Mouse (Mus musculus) CH12.LX (cell line): ENCODE results near the gene Prdx6b. TPM values are rescaled to one million over a fixed set of nuclear protein-coding genes. Genes with fewer than 3 reads are reported as not detected.

Experiments used
- DNase-seq: peaks from one replicate; pipeline ENCODE4 v3.0.0-alpha.2; 2013; ENCODE audit errors: extremely low read depth
- H3K27ac ChIP-seq: 2 replicates; pipeline ENCODE4 v1.5.1; 2012; ENCODE audit warnings: low read depth, mild to moderate bottlenecking, control low read depth, moderate library complexity; ENCODE audit not compliant: insufficient read depth
- H3K27me3 ChIP-seq: replicated peaks from 2 replicates; pipeline ENCODE3; 2012; ENCODE audit warnings: inconsistent platforms
- H3K36me3 ChIP-seq, 2 experiments: replicated peaks in 1 of 2; 2 replicates each; pipeline versions ENCODE3 to v1.6.1; 2012; ENCODE audit warnings: inconsistent platforms in 1 of 2, low read length in 1 of 2, mild to moderate bottlenecking in 1 of 2, mixed read lengths in 1 of 2, moderate library complexity in 1 of 2; ENCODE audit not compliant: control insufficient read depth in 1 of 2, insufficient read depth in 1 of 2
- H3K4me1 ChIP-seq, 2 experiments: 2 replicates each; pipeline ENCODE4 v1.6.1; 2012; ENCODE audit warnings: inconsistent platforms in 1 of 2, moderate library complexity in 1 of 2; ENCODE audit not compliant: insufficient read depth in 2 of 2, control insufficient read depth in 1 of 2
- H3K4me2 ChIP-seq: 2 replicates; pipeline ENCODE4 v1.6.1; 2012; ENCODE audit warnings: low read depth, mild to moderate bottlenecking, control low read depth; ENCODE audit not compliant: poor library complexity, insufficient read depth, severe bottlenecking
- H3K4me3 ChIP-seq, 3 experiments: fragments of 150-350 bp in 1 of 3; sonication (generic) in 1 of 3; replicated peaks in 1 of 3; 2 replicates each; pipeline versions ENCODE3 to v1.5.1; 2011 to 2012; ENCODE audit warnings: low read depth in 2 of 3, low read length in 2 of 3, mild to moderate bottlenecking in 2 of 3, moderate library complexity in 2 of 3, control low read depth in 1 of 3, improper control_type of control experiment in 1 of 3, inconsistent platforms in 1 of 3, mixed read lengths in 1 of 3; ENCODE audit not compliant: poor library complexity in 1 of 3
- H3K79me2 ChIP-seq: replicated peaks from 2 replicates; pipeline ENCODE4 v1.6.1; 2012; ENCODE audit warnings: mild to moderate bottlenecking, moderate library complexity; ENCODE audit not compliant: control insufficient read depth, poor library complexity, insufficient read depth, severe bottlenecking; ENCODE audit errors: extremely low read depth
- H3K9ac ChIP-seq: 2 replicates; pipeline ENCODE4 v1.6.1; 2012; ENCODE audit warnings: low read depth, mild to moderate bottlenecking, control low read depth, moderate library complexity; ENCODE audit not compliant: insufficient read depth
- H3K9me3 ChIP-seq: replicated peaks from 2 replicates; pipeline ENCODE3; 2012; ENCODE audit warnings: low read length, inconsistent platforms, mixed read lengths
- CHD2 ChIP-seq: IDR thresholded peaks from 2 replicates; pipeline ENCODE4 v1.6.1; 2011; ENCODE audit warnings: low read length, improper control_type of control experiment
- CTCF ChIP-seq, 2 experiments: IDR thresholded peaks in 1 of 2; conservative IDR thresholded peaks in 1 of 2; 2 replicates each; pipeline ENCODE4 v1.5.1; 2011 to 2012; ENCODE audit warnings: low read depth in 2 of 2, low read length in 2 of 2, improper control_type of control experiment in 1 of 2, inconsistent platforms in 1 of 2, mild to moderate bottlenecking in 1 of 2, moderate library complexity in 1 of 2
- E2F4 ChIP-seq: IDR thresholded peaks from 2 replicates; pipeline ENCODE4 v1.6.1; 2011; ENCODE audit warnings: low read depth, low read length, improper control_type of control experiment; ENCODE audit not compliant: insufficient replicate concordance
- ELF1 ChIP-seq: IDR thresholded peaks from 2 replicates; pipeline ENCODE4 v1.6.1; 2014; ENCODE audit warnings: low read depth, mild to moderate bottlenecking, inconsistent platforms, low read length, improper control_type of control experiment
- ETS1 ChIP-seq: conservative IDR thresholded peaks from 2 replicates; pipeline ENCODE4 v1.6.1; 2012; ENCODE audit warnings: low read depth, mild to moderate bottlenecking, inconsistent platforms, low read length, improper control_type of control experiment, moderate library complexity
- IRF4 ChIP-seq: IDR thresholded peaks from 2 replicates; pipeline ENCODE4 v1.6.1; 2014; ENCODE audit warnings: low read depth, mild to moderate bottlenecking, inconsistent platforms, low read length, improper control_type of control experiment
- KAT2A ChIP-seq: IDR thresholded peaks from 2 replicates; pipeline ENCODE4 v1.6.1; 2012; ENCODE audit warnings: low read length, improper control_type of control experiment, inconsistent platforms; ENCODE audit not compliant: insufficient replicate concordance
- MAX ChIP-seq: IDR thresholded peaks from 2 replicates; pipeline ENCODE4 v1.6.1; 2011; ENCODE audit warnings: low read length, improper control_type of control experiment
- MAZ ChIP-seq: IDR thresholded peaks from 2 replicates; pipeline ENCODE4 v1.6.1; 2012; ENCODE audit warnings: low read depth, mild to moderate bottlenecking, inconsistent platforms, low read length, improper control_type of control experiment, moderate library complexity
- MEF2A ChIP-seq: IDR thresholded peaks from 2 replicates; pipeline ENCODE4 v1.6.1; 2014; ENCODE audit warnings: low read depth, mild to moderate bottlenecking, inconsistent platforms, low read length, improper control_type of control experiment, borderline replicate concordance
- MYC ChIP-seq: IDR thresholded peaks from 2 replicates; pipeline ENCODE4 v1.6.1; 2011; ENCODE audit warnings: low read depth, mild to moderate bottlenecking, improper control_type of control experiment, low read length
- POLR2A ChIP-seq: IDR thresholded peaks from 2 replicates; pipeline ENCODE4 v1.6.1; 2011; ENCODE audit warnings: low read depth, mild to moderate bottlenecking, improper control_type of control experiment, low read length
- SIN3A ChIP-seq: IDR thresholded peaks from 2 replicates; pipeline ENCODE4 v1.6.1; 2012; ENCODE audit warnings: low read length, improper control_type of control experiment, inconsistent platforms
- SMC3 ChIP-seq: IDR thresholded peaks from 2 replicates; pipeline ENCODE4 v1.6.1; 2011; ENCODE audit warnings: low read depth, low read length, improper control_type of control experiment
- TCF12 ChIP-seq: IDR thresholded peaks from 2 replicates; pipeline ENCODE4 v1.6.1; 2014; ENCODE audit warnings: low read depth, mild to moderate bottlenecking, inconsistent platforms, low read length, improper control_type of control experiment
- UBTF ChIP-seq: IDR thresholded peaks from 2 replicates; pipeline ENCODE4 v1.6.1; 2012; ENCODE audit warnings: low read depth, mild to moderate bottlenecking, inconsistent platforms, low read length, improper control_type of control experiment, moderate library complexity
- USF1 ChIP-seq: IDR thresholded peaks from 2 replicates; pipeline ENCODE4 v1.6.1; 2014; ENCODE audit warnings: low read depth, mild to moderate bottlenecking, inconsistent platforms, low read length, improper control_type of control experiment
- ZC3H11A ChIP-seq: IDR thresholded peaks from 2 replicates; pipeline ENCODE4 v1.6.1; 2012; ENCODE audit warnings: low read depth, mild to moderate bottlenecking, inconsistent platforms, low read length, improper control_type of control experiment
- ZKSCAN1 ChIP-seq: IDR thresholded peaks from 2 replicates; pipeline ENCODE4 v1.6.1; 2012; ENCODE audit warnings: low read depth, inconsistent platforms, low read length, improper control_type of control experiment, borderline replicate concordance
- dilution Hi-C: fragments of 300-500 bp; cut with MboI; formaldehyde crosslinking; loops from 2 replicates; pipeline ENCODE4 v1.14.3; 2020; ENCODE audit warnings: low sequenced_read_pairs; ENCODE audit not compliant: extremely low pct_unique_long_range_greater_than_20kb, extremely low pct_ligation_motif_present
- in situ Hi-C: fragments of 300-500 bp; cut with MboI; formaldehyde crosslinking; loops from 3 replicates; pipeline ENCODE4 v1.14.3; 2019; ENCODE audit warnings: low sequenced_read_pairs, low pct_ligation_motif_present, low pct_unique_long_range_greater_than_20kb, mixed read lengths
- polyA plus RNA-seq: library from polyadenylated mRNA; unstranded; fragments of >175 nt; gene quantifications from 2 replicates; pipeline ENCODE4 v1.2.1, GENCODE M21; 2012; ENCODE audit warnings: low read depth; ENCODE audit not compliant: insufficient read length
- total RNA-seq, 2 experiments: library from RNA; depleted of rRNA; stranded (reverse); fragments of 300-350 nt in 1 of 2; fragments of >200 nt in 1 of 2; gene quantifications; 2 replicates each; pipeline ENCODE4 v1.2.3; 2012 to 2014

Prdx6b gene
- total and polyA plus RNA-seq, 3 experiments, result not detected

DNA sequence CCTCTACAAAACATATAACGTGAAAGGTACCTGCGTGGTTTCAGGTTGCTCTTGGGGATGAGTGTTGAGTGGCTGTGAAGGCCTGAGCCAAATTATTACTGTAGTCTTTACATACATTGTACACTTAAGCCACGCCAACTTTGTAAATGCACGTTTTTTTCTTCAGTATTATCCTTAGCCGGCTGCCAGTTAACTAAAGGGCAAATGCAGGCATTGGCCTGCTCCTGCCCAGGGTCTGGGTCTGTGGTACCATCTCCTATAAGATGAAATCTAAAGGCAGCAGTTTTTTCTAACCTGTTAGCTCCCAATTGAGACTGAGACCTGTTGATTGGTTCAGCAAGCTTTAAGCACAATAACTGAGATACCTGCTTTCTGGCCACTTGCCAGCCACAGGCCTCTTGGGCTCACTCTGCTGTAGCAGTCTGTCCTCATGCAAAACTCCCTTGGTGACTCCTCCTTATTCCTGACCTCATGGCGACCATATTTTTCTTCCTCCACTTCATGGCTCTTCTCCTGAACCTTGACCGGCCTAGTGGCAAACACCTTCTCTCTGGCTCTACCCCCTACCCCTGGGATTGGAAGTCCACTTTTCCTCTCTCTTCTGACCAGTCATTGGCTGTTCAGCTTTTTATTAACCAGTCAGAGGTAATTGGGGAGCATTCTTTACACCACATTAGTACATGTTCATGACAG, 36.8 kb downstream of the Prdx6b start:
- no peak overlapping the region for H3K9ac ChIP-seq
- H3K4me1 ChIP-seq, result no peaks in the 10 kb centered on the region
- H3K27ac ChIP-seq, result no peak overlapping the region
- no peaks in the 10 kb centered on the region for H3K79me2 ChIP-seq
- TF ChIP-seq ETS1 (no peak), E2F4 (no peak), MAZ (no peak), CHD2 (no peak)
- DNase-seq, result no peak
- in situ Hi-C loops (loop anchor here (25.0 kb wide), 1 partner anchor 308 kb away; no protein-coding TSS in a partner anchor), dilution Hi-C loops (no loop called here)
- H3K27me3 ChIP-seq, result no peaks in the 10 kb centered on the region
- no peaks in the 10 kb centered on the region for H3K9me3 ChIP-seq
- H3K4me2 ChIP-seq, result no peak overlapping the region
- no peak overlapping the region for H3K4me3 ChIP-seq
- peaks cover 46 to 82% of the 10 kb centered on the region in 2 experiments for H3K36me3 ChIP-seq

DNA sequence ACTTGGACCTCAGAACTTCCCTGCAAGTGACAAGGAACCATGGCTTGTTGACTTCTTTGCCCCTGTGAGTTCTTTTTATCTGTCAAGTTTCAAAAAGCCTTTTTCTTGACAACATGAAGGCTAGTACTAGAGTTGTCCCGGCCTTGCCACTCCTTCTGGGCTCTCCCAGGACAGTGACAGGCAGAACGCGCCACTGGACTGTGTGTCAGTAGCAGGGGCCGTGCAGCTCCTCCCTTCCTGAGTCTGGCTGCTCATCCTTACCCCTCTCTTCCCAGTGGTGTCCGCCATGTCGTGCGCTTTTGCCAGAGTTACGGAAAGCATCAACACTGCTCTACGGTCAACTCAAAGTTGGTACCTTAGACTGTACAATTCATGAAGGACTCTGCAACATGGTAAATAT, 48.3 kb downstream of the Prdx6b start:
- Histone ChIP-seq H3K4me3 (no peak overlapping the region), H3K79me2 (no peaks in the 10 kb centered on the region), H3K27ac (no peak overlapping the region), H3K4me2 (no peak overlapping the region), H3K36me3 (peaks cover 56 to 91% of the 10 kb centered on the region in 2 experiments), H3K27me3 (no peaks in the 10 kb centered on the region), H3K9ac (no peak overlapping the region), H3K9me3 (no peaks in the 10 kb centered on the region), H3K4me1 (peaks cover 0 to 14% of the 10 kb centered on the region in 2 experiments; a peak in 2 of 4 replicates)
- dilution Hi-C loops (no loop called here), in situ Hi-C loops (loop anchor here (25.0 kb wide), 1 partner anchor 297 kb away; no protein-coding TSS in a partner anchor)
- DNase-seq, result no peak
- TF ChIP-seq TCF12 (no peak), SIN3A (no peak), E2F4 (no peak), CTCF (conservative IDR thresholded peaks at IDR 0.05 in 1 of 2, IDR thresholded peaks at IDR 0.05 in 1 of 2; ENCODE audit: low read depth in 2 of 2, low read length in 2 of 2) (no peak), CHD2 (no peak), ELF1 (no peak), UBTF (no peak), USF1 (no peak), KAT2A (no peak), SMC3 (no peak), MEF2A (no peak), IRF4 (no peak), ZKSCAN1 (no peak), ZC3H11A (no peak), MYC (no peak), POLR2A (no peak), MAX (no peak)

Other genes starting within 250 kb of the Prdx6b start
- 0.08 TPM in 1 of 2 replicates, not detected in the other for gene Pde1a, start 163.0 kb upstream of the Prdx6b start, total RNA-seq (2012; rRNA removed)
- 0.05 TPM in 1 of 2 replicates, not detected in the other for gene Pde1a, start 163.0 kb upstream of the Prdx6b start, total RNA-seq (2014; rRNA removed)
- gene Pde1a, start 163.0 kb upstream of the Prdx6b start, polyA plus RNA-seq, result not detected in 2 replicates
- gene Dnajc10, start 23.0 kb downstream of the Prdx6b start, total RNA-seq (2012; rRNA removed), result 48.3 and 53.6 TPM in 2 replicates
- 81.3 and 87.7 TPM in 2 replicates for gene Dnajc10, start 23.0 kb downstream of the Prdx6b start, total RNA-seq (2014; rRNA removed)
- gene Dnajc10, start 23.0 kb downstream of the Prdx6b start, polyA plus RNA-seq, result 57.9 and 65.1 TPM in 2 replicates
- gene Frzb, start 155.2 kb downstream of the Prdx6b start, total RNA-seq (2012; rRNA removed), result not detected in 2 replicates
- not detected in 2 replicates for gene Frzb, start 155.2 kb downstream of the Prdx6b start, total RNA-seq (2014; rRNA removed)
- not detected in 2 replicates for gene Frzb, start 155.2 kb downstream of the Prdx6b start, polyA plus RNA-seq